Mouse (Mus musculus) testis, adult 2 months (tissue): ENCODE measurements at regions not wholly inside any gene's neighbourhood (a gene's known extent, or its start where the extent isn't known, plus 50 kb on each side); places are given as distances from the start of the nearest gene placed in this dataset.

Source experiments
- CTCF ChIP-seq: fragments of 200-500 bp; IDR thresholded peaks from 2 replicates; pipeline ENCODE4 v1.5.1; 2012; ENCODE audit warnings: low read depth, mild to moderate bottlenecking, inconsistent platforms, low read length, moderate library complexity; ENCODE audit not compliant: control insufficient read depth, insufficient read depth, insufficient replicate concordance
- POLR2A ChIP-seq: fragments of 200-500 bp; IDR thresholded peaks from 2 replicates; pipeline ENCODE4 v1.6.1; 2012; ENCODE audit warnings: low read depth, mild to moderate bottlenecking, inconsistent platforms, low read length, moderate library complexity; ENCODE audit not compliant: control insufficient read depth

DNA sequence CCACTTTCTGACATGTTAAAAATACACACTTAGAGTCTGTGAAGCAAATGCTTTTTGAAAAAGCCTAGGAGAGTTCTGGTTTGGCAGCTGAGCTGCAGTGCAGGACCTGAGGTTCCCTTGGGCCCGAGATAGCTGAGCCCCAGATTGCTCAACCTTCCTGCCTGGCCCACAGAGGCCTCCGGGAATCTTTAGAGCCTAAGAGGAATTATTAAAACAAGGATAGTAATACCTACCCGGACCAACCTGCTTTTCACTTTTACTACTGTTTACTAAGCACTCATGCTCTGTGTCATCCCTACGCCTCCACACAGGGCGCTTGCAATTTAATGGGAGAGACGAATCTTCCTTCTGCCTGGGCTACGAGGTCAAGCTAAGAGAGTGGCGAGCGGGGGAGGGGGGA is 253.4 kb downstream of the Gm49356 start:
- TF ChIP-seq POLR2A (no peak), CTCF (no peak)
